Mouse (Mus musculus): ENCODE results near the gene Dhx58.

- no peak for TF ChIP-seq CTCF (IDR thresholded peaks at IDR 0.05; ENCODE audit: extremely low read depth, insufficient read length, insufficient replicate concordance, low read depth, low read length)
- TF ChIP-seq POLR2A (IDR thresholded peaks at IDR 0.05; ENCODE audit: low read depth, low read length): no peak
These were observed 6.2 kb downstream of the Dhx58 start for GRCm38 (mm10) chr11:100697921-100698320.

Data from small intestine, adult 2 months (tissue).